Mouse (Mus musculus) brain, adult 10 weeks (tissue): ENCODE results near the gene Gclc. TPM values are rescaled to one million over a fixed set of nuclear protein-coding genes. Genes with fewer than 3 reads are reported as not detected.

Experiments
- polyA plus RNA-seq: library from polyadenylated mRNA; stranded (reverse); fragments of 350-450 nt; fragmentation: Illumina TruSeq; extraction: RNeasy Lipid Tissue Mini Kit (QIAGEN cat#74804); gene quantifications from one replicate; pipeline ENCODE4 v1.2.3, GENCODE M21; 2015; ENCODE audit warnings: low read depth, low replicate concordance

The Gclc gene
- polyA plus RNA-seq, result 46.3 TPM

GRCm38 (mm10) chr9:77753853-77754727, at the start of gene Gclc:
Gene Gclc, plus strand, starts transcription at chr9:77754535.

Other genes starting within 250 kb of the Gclc start
- 12.7 TPM for gene Lrrc1, start 209.7 kb upstream of the Gclc start, polyA plus RNA-seq
- not detected for gene Klhl31, start 118.0 kb upstream of the Gclc start, polyA plus RNA-seq
- gene Elovl5, start 162.8 kb downstream of the Gclc start, polyA plus RNA-seq, result 79.3 TPM